Mouse (Mus musculus): ENCODE data around the gene Fabp2. TPM values are rescaled to one million over a fixed set of nuclear protein-coding genes. Genes with fewer than 3 reads are reported as not detected.
A peak's percentile ranks its signal among the peaks of the same experiment; 100 is the strongest.

The Fabp2 gene
- polyA plus RNA-seq (2012; rRNA removed), result 26.2 and 215 TPM in 2 replicates

GRCm38 (mm10) chr3:122894772-122895171 is at the start of gene Fabp2:
Gene Fabp2, plus strand, starts transcription at chr3:122895072.
- Histone ChIP-seq H3K36me3 (ENCODE audit: control insufficient read depth, insufficient read depth, low read length) (peaks cover 27% of the 10 kb centered on the region), H3K27me3 (ENCODE audit: control insufficient read depth, insufficient read depth, low read length) (no peaks in the 10 kb centered on the region), H3K4me1 (ENCODE audit: control insufficient read depth, insufficient read depth, insufficient read length, low read length) (peaks cover 4% of the 10 kb centered on the region; the same call in 1 of the 2 replicates), H3K4me3 (ENCODE audit: low read depth, low read length) (peak within 1 kb of the TSS; percentile 43; the same call in 1 of the 2 replicates), H3K27ac (ENCODE audit: insufficient read depth, low read depth, low read length) (peak within 1 kb of the TSS; percentile 94)
- TF ChIP-seq POLR2A (IDR thresholded peaks at IDR 0.05; ENCODE audit: low read depth, low read length), result no peak
- 31% methylated on average over 3 of the region's 3 CpGs for WGBS

- WGBS, result 63% methylated on average over 5 of the region's 5 CpGs
- H3K27ac ChIP-seq (ENCODE audit: insufficient read depth, low read depth, low read length), result no peak overlapping the region
Observed at GRCm38 (mm10) chr3:122848410-122849034, 46.4 kb upstream of the Fabp2 start.

GRCm38 (mm10) chr3:122855149-122855548 is 39.7 kb upstream of the Fabp2 start:
- WGBS, result 76% methylated on average over 11 of the region's 11 CpGs
- Histone ChIP-seq H3K36me3 (ENCODE audit: control insufficient read depth, insufficient read depth, low read length) (peaks cover 32% of the 10 kb centered on the region), H3K27ac (ENCODE audit: insufficient read depth, low read depth, low read length) (no peak overlapping the region), H3K4me1 (ENCODE audit: control insufficient read depth, insufficient read depth, insufficient read length, low read length) (no peaks in the 10 kb centered on the region), H3K27me3 (ENCODE audit: control insufficient read depth, insufficient read depth, low read length) (no peaks in the 10 kb centered on the region), H3K4me3 (ENCODE audit: low read depth, low read length) (no peak overlapping the region)
- TF ChIP-seq CTCF (IDR thresholded peaks at IDR 0.05; ENCODE audit: extremely low read depth, insufficient read length, insufficient replicate concordance, low read depth, low read length) (no peak), POLR2A (IDR thresholded peaks at IDR 0.05; ENCODE audit: low read depth, low read length) (no peak)

More at GRCm38 (mm10) chr3:122848410-122849034, 46.4 kb upstream of the Fabp2 start:
- Histone ChIP-seq H3K4me1 (ENCODE audit: control insufficient read depth, insufficient read depth, insufficient read length, low read length) (peaks cover 2% of the 10 kb centered on the region; the same call in 1 of the 2 replicates), H3K36me3 (ENCODE audit: control insufficient read depth, insufficient read depth, low read length) (peaks cover 35% of the 10 kb centered on the region), H3K27me3 (ENCODE audit: control insufficient read depth, insufficient read depth, low read length) (no peaks in the 10 kb centered on the region), H3K4me3 (ENCODE audit: low read depth, low read length) (no peak overlapping the region)
- TF ChIP-seq CTCF (IDR thresholded peaks at IDR 0.05; ENCODE audit: extremely low read depth, insufficient read length, insufficient replicate concordance, low read depth, low read length) (no peak), POLR2A (IDR thresholded peaks at IDR 0.05; ENCODE audit: low read depth, low read length) (no peak)

GRCm38 (mm10) chr3:122859829-122860228 is 35.0 kb upstream of the Fabp2 start:
- WGBS, result 52% methylated on average over 2 of the region's 2 CpGs
- H3K27me3 ChIP-seq (ENCODE audit: control insufficient read depth, insufficient read depth, low read length), result no peaks in the 10 kb centered on the region
- H3K4me1 ChIP-seq (ENCODE audit: control insufficient read depth, insufficient read depth, insufficient read length, low read length), result peaks cover 7% of the 10 kb centered on the region
- peaks cover 17% of the 10 kb centered on the region for H3K36me3 ChIP-seq (ENCODE audit: control insufficient read depth, insufficient read depth, low read length)
- no peak for TF ChIP-seq POLR2A (IDR thresholded peaks at IDR 0.05; ENCODE audit: low read depth, low read length)
- no peak for TF ChIP-seq CTCF (IDR thresholded peaks at IDR 0.05; ENCODE audit: extremely low read depth, insufficient read length, insufficient replicate concordance, low read depth, low read length)
- H3K27ac ChIP-seq (ENCODE audit: insufficient read depth, low read depth, low read length), result no peak overlapping the region
- no peak overlapping the region for H3K4me3 ChIP-seq (ENCODE audit: low read depth, low read length)

- H3K4me3 ChIP-seq (ENCODE audit: low read depth, low read length), result no peak overlapping the region; the same call in 1 of the 2 replicates
- H3K27me3 ChIP-seq (ENCODE audit: control insufficient read depth, insufficient read depth, low read length), result no peaks in the 10 kb centered on the region
- peaks cover 8% of the 10 kb centered on the region for H3K36me3 ChIP-seq (ENCODE audit: control insufficient read depth, insufficient read depth, low read length)
- 42% methylated on average over 12 of the region's 12 CpGs for WGBS
- peak overlapping the region; percentile 37 for H3K27ac ChIP-seq (ENCODE audit: insufficient read depth, low read depth, low read length)
- TF ChIP-seq POLR2A (IDR thresholded peaks at IDR 0.05; ENCODE audit: low read depth, low read length), result no peak
- TF ChIP-seq CTCF (IDR thresholded peaks at IDR 0.05; ENCODE audit: extremely low read depth, insufficient read length, insufficient replicate concordance, low read depth, low read length), result no peak
- peaks cover 7% of the 10 kb centered on the region for H3K4me1 ChIP-seq (ENCODE audit: control insufficient read depth, insufficient read depth, insufficient read length, low read length)
Observed at GRCm38 (mm10) chr3:122860573-122861498, 34.0 kb upstream of the Fabp2 start.

GRCm38 (mm10) chr3:122865092-122865491 is 29.8 kb upstream of the Fabp2 start:
- no peaks in the 10 kb centered on the region for H3K27me3 ChIP-seq (ENCODE audit: control insufficient read depth, insufficient read depth, low read length)
- H3K4me3 ChIP-seq (ENCODE audit: low read depth, low read length), result no peak overlapping the region
- TF ChIP-seq POLR2A (IDR thresholded peaks at IDR 0.05; ENCODE audit: low read depth, low read length) (no peak), CTCF (IDR thresholded peaks at IDR 0.05; ENCODE audit: extremely low read depth, insufficient read length, insufficient replicate concordance, low read depth, low read length) (no peak)
- WGBS, result 82% methylated on average over 4 of the region's 4 CpGs
- H3K36me3 ChIP-seq (ENCODE audit: control insufficient read depth, insufficient read depth, low read length), result 0 out of 2 replicates have a peak, but pooled peaks cover 2% of the 10 kb centered on the region
- peaks cover 17% of the 10 kb centered on the region for H3K4me1 ChIP-seq (ENCODE audit: control insufficient read depth, insufficient read depth, insufficient read length, low read length)
- H3K27ac ChIP-seq (ENCODE audit: insufficient read depth, low read depth, low read length), result no peak overlapping the region

GRCm38 (mm10) chr3:122868270-122868669 is 26.6 kb upstream of the Fabp2 start:
- peak overlapping the region; percentile 78 for H3K27ac ChIP-seq (ENCODE audit: insufficient read depth, low read depth, low read length)
- H3K4me1 ChIP-seq (ENCODE audit: control insufficient read depth, insufficient read depth, insufficient read length, low read length), result peaks cover 15% of the 10 kb centered on the region; the same call in 1 of the 2 replicates
- no peaks in the 10 kb centered on the region for H3K27me3 ChIP-seq (ENCODE audit: control insufficient read depth, insufficient read depth, low read length)
- no peak for TF ChIP-seq CTCF (IDR thresholded peaks at IDR 0.05; ENCODE audit: extremely low read depth, insufficient read length, insufficient replicate concordance, low read depth, low read length)
- no peak for TF ChIP-seq POLR2A (IDR thresholded peaks at IDR 0.05; ENCODE audit: low read depth, low read length)
- WGBS, result 92% methylated on average over 1 of the region's 1 CpGs
- H3K36me3 ChIP-seq (ENCODE audit: control insufficient read depth, insufficient read depth, low read length), result 0 out of 2 replicates have a peak, but pooled peaks cover 2% of the 10 kb centered on the region
- no peak overlapping the region for H3K4me3 ChIP-seq (ENCODE audit: low read depth, low read length)

Data from small intestine, adult 2 months (tissue).